Mouse (Mus musculus): ENCODE results near the gene Bhlhe40.

DNA sequence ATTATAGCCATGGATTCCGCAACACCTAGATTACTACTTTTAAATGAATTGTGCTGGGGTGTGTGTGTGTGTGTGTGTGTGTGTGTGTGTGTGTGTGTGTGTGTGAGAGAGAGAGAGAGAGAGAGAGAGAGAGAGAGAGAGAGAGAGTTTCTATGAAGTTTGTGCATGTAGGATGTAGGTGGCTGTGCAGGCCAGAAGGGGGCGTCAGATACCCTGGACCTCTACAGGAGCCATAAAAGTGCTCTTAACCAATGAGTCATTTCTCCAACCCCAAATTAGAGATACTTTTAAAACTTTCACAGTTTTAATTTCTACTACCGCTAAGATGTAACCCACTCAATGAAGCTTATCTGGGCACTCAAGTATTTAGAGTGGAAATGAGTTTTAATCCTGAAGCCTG lies 50.2 kb downstream of the Bhlhe40 start:
- TF ChIP-seq CTCF (conservative IDR thresholded peaks at IDR 0.05; ENCODE audit: insufficient read depth, insufficient read length, low read depth, low read length) (peak; percentile 35), POLR2A (IDR thresholded peaks at IDR 0.05; ENCODE audit: low read depth, low read length) (no peak)

Measured in kidney, adult 2 months (tissue).